Mouse (Mus musculus): ENCODE results near the gene Serhl.

DNA sequence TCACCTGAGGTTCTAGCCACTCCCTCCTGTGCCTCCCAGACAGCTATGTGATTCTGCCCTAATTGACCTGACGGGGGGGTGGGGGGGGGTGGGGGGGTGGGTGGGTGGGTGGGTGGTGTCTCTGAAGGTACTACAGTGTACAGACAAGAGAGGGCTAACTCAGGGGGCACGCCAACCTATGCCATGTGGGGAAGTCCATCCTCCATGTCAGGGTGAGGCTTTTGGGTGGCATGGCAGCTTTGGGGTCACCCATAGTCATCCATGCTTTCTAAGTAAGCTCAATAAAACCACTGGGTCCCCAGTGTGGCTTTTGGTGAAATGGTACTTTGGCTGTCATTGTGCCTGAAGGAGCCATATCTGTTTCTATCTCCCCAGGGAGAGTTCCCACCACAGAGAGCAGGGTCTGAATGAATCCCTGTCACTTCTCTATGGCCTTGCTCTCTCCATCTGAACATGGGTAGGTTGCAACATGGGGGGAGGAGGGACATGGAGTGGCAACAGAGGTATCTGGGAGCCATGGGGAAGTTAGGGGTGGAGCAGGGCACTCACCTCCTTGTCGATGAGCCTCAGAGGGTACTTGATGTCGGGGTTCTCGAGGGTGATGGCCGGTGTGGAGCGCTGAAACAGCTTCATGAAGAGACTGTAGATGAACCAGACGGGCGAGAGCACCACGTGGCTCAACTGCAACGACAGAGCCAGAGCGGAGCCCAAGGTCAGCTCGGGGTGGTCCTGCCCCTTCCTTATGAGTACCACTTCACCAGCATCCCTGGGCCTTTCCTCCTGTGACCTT, 76.4 kb downstream of the Serhl start:
- no peak for TF ChIP-seq CTCF (IDR thresholded peaks at IDR 0.05; ENCODE audit: borderline replicate concordance, insufficient read depth, low read depth, low read length)
- TF ChIP-seq POLR2A (IDR thresholded peaks at IDR 0.05; ENCODE audit: borderline replicate concordance, insufficient read depth, low read length), result no peak
